Mouse (Mus musculus): ENCODE results near the gene Parn. TPM values are rescaled to one million over a fixed set of nuclear protein-coding genes. Genes with fewer than 3 reads are reported as not detected.
A peak's percentile ranks its signal among the peaks of the same experiment; 100 is the strongest.
"Not testable (repeated sequence)": the region's sequence is repeated elsewhere in the genome, so short reads cannot be mapped to it uniquely, and the experiment has no call there.

The Parn gene
- polyA plus RNA-seq, 1 experiment from 2014 or later, result 40.6 TPM

DNA sequence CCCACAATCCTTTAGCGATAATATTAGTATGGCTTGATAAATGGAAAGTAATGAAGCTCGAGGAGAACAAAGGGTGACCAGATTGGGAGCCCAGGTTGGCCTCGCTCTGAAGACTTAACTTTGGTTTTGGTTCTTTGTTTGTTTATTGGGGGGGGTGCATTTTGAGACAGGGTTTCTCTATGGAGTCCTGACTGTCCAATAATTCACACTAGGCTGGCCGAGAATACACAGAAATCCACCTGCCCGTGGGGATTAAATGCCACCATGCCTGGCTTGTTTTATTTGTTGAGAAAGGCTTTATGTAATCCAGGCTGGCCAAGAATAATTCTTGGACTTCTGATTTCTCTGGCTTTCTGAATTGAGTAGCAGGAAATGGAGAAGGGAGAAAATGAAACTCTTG lies 5.1 kb upstream of the Parn start:
- 79% methylated on average over 5 of the region's 5 CpGs for WGBS

GRCm38 (mm10) chr16:13672386-13672898 lies 4.5 kb upstream of the Parn start:
- H3K27ac ChIP-seq (ENCODE audit: low read depth), result peak overlapping the region; percentile 87
- peak; percentile 79 for DNase-seq (ENCODE audit: low spot score)

More for the DNA sequence above, 5.1 kb upstream of the Parn start:
- H3K4me1 ChIP-seq (replicated peaks; ENCODE audit: control insufficient read depth, insufficient read depth, low read length), result peaks cover 6% of the 10 kb centered on the region; the same call in 1 of the 2 replicates
- ATAC-seq (replicated peaks; ENCODE audit: low FRiP score, low TSS enrichment, low read depth) (no peak), DNase-seq (ENCODE audit: low spot score) (no peak)
- H3K4me3 ChIP-seq (ENCODE audit: low read depth, low read length), result peak overlapping the region; percentile 93
- no peaks in the 10 kb centered on the region for H3K9me3 ChIP-seq (ENCODE audit: control insufficient read depth, low read length)
- peak overlapping the region; percentile 77 for H3K4me2 ChIP-seq (ENCODE audit: low read length)
- no peak overlapping the region for H3K27ac ChIP-seq (ENCODE audit: low read depth)
- no peaks in the 10 kb centered on the region for H3K27me3 ChIP-seq (replicated peaks; ENCODE audit: control insufficient read depth, insufficient read depth, low read length)
- peaks cover 23% of the 10 kb centered on the region for H3K36me3 ChIP-seq (ENCODE audit: control insufficient read depth, insufficient read depth, low read length)
- H3K9ac ChIP-seq (ENCODE audit: low read length), result no peak overlapping the region

DNA sequence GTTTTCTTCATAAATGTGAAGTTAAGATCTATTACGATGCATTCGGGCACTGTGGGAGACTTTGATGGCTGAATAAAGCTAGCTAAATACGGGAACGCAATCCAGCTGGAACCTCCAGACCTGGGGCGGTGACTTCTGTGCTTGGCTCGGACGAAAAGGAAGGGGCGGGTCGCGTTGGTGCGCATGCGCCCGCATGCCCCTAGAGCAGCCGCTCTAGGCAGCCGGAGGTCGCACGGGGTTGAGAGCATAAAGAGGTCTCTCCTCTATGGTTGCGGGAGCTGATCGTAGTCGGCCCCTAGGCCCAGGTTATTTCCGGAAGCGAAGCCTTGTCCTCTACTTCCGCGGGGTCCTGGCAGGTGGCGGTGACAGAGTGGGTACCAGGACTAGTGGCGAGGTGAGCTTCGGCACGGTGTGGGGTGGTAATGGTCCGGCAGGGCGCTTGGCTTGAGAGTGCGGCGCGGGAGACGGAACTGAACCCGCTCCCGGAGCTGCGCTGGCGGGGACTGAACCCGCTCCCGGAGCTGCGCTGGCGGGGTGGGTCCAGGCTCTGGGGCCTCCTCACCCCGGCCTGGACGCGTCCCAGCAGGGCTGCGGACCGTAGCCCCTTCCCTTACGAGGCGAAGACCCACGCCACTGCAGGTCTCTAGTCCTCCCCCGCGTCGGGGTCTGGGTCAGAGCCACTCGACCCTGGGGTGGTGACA lies 3.9 kb upstream of the Parn start, which contains the start of the genes Bfar and 3110001I22Rik:
Bfar (plus strand) TSS at position 174 of the 701 bp plus-strand sequence.
3110001I22Rik (plus strand) TSS at position 245 of the 701 bp plus-strand sequence.
- ATAC-seq (replicated peaks; ENCODE audit: low FRiP score, low TSS enrichment, low read depth) (peak; percentile 88), DNase-seq (ENCODE audit: low spot score) (peak; percentile 88)
- H3K27ac ChIP-seq (ENCODE audit: low read depth), result peak within 1 kb of the TSS; percentile 87
- peaks cover 13% of the 10 kb centered on the region for H3K4me1 ChIP-seq (replicated peaks; ENCODE audit: control insufficient read depth, insufficient read depth, low read length)
- peaks cover 10% of the 10 kb centered on the region for H3K36me3 ChIP-seq (ENCODE audit: control insufficient read depth, insufficient read depth, low read length)
- no peaks in the 10 kb centered on the region for H3K9me3 ChIP-seq (ENCODE audit: control insufficient read depth, low read length)
- peak within 1 kb of the TSS; percentile 93 for H3K4me3 ChIP-seq (ENCODE audit: low read depth, low read length)
- peak within 1 kb of the TSS; percentile 91 for H3K9ac ChIP-seq (ENCODE audit: low read length)
- under 1% methylated on average over 54 of the region's 54 CpGs for WGBS
- H3K4me2 ChIP-seq (ENCODE audit: low read length), result peak within 1 kb of the TSS; percentile 77
- H3K27me3 ChIP-seq (replicated peaks; ENCODE audit: control insufficient read depth, insufficient read depth, low read length), result no peaks in the 10 kb centered on the region

More at GRCm38 (mm10) chr16:13672386-13672898, 4.5 kb upstream of the Parn start:
- Histone ChIP-seq H3K4me1 (replicated peaks; ENCODE audit: control insufficient read depth, insufficient read depth, low read length) (peaks cover 7% of the 10 kb centered on the region; the same call in 1 of the 2 replicates), H3K36me3 (ENCODE audit: control insufficient read depth, insufficient read depth, low read length) (peaks cover 16% of the 10 kb centered on the region), H3K4me3 (ENCODE audit: low read depth, low read length) (peak overlapping the region; percentile 93), H3K9me3 (ENCODE audit: control insufficient read depth, low read length) (no peaks in the 10 kb centered on the region), H3K4me2 (ENCODE audit: low read length) (peak overlapping the region; percentile 77), H3K27me3 (replicated peaks; ENCODE audit: control insufficient read depth, insufficient read depth, low read length) (no peaks in the 10 kb centered on the region), H3K9ac (ENCODE audit: low read length) (peak overlapping the region; percentile 91)
- peak; percentile 67 for ATAC-seq (replicated peaks; ENCODE audit: low FRiP score, low TSS enrichment, low read depth)
- WGBS, result under 1% methylated on average over 20 of the region's 20 CpGs

GRCm38 (mm10) chr16:13670896-13671295 lies 2.9 kb upstream of the Parn start:
- H3K9me3 ChIP-seq (ENCODE audit: control insufficient read depth, low read length); DNase-seq (ENCODE audit: low spot score); H3K4me3 ChIP-seq (ENCODE audit: low read depth, low read length); H3K27me3 ChIP-seq (replicated peaks; ENCODE audit: control insufficient read depth, insufficient read depth, low read length); H3K9ac ChIP-seq (ENCODE audit: low read length); ATAC-seq (replicated peaks; ENCODE audit: low FRiP score, low TSS enrichment, low read depth); H3K36me3 ChIP-seq (ENCODE audit: control insufficient read depth, insufficient read depth, low read length): not testable (repeated sequence)
- Histone ChIP-seq H3K4me2 (ENCODE audit: low read length) (peak overlapping the region; percentile 77), H3K27ac (ENCODE audit: low read depth) (0 out of 2 replicates have a peak overlapping the region, but pooled peaks have one; percentile 87), H3K4me1 (replicated peaks; ENCODE audit: control insufficient read depth, insufficient read depth, low read length) (peaks cover 15% of the 10 kb centered on the region)
- WGBS, result 74% methylated on average over 5 of the region's 5 CpGs

GRCm38 (mm10) chr16:13669282-13669681 lies 1.3 kb upstream of the Parn start:
- Histone ChIP-seq H3K27ac (ENCODE audit: low read depth) (no peak overlapping the region), H3K9me3 (ENCODE audit: control insufficient read depth, low read length) (no peaks in the 10 kb centered on the region), H3K9ac (ENCODE audit: low read length) (no peak overlapping the region), H3K4me2 (ENCODE audit: low read length) (no peak overlapping the region), H3K36me3 (ENCODE audit: control insufficient read depth, insufficient read depth, low read length) (peaks cover 12% of the 10 kb centered on the region), H3K4me1 (replicated peaks; ENCODE audit: control insufficient read depth, insufficient read depth, low read length) (peaks cover 15% of the 10 kb centered on the region), H3K4me3 (ENCODE audit: low read depth, low read length) (no peak overlapping the region), H3K27me3 (replicated peaks; ENCODE audit: control insufficient read depth, insufficient read depth, low read length) (no peaks in the 10 kb centered on the region)
- DNase-seq (ENCODE audit: low spot score), result no peak
- 87% methylated on average over 1 of the region's 1 CpGs for WGBS
- no peak for ATAC-seq (replicated peaks; ENCODE audit: low FRiP score, low TSS enrichment, low read depth)

GRCm38 (mm10) chr16:13668402-13669108 lies 585 bp upstream of the Parn start:
- H3K4me3 ChIP-seq (ENCODE audit: low read depth, low read length), result peak overlapping the region; percentile 85
- H3K4me2 ChIP-seq (ENCODE audit: low read length), result peak overlapping the region; percentile 82
- peaks cover 15% of the 10 kb centered on the region for H3K4me1 ChIP-seq (replicated peaks; ENCODE audit: control insufficient read depth, insufficient read depth, low read length)
- peak overlapping the region; percentile 78 for H3K9ac ChIP-seq (ENCODE audit: low read length)
- H3K27me3 ChIP-seq (replicated peaks; ENCODE audit: control insufficient read depth, insufficient read depth, low read length), result no peaks in the 10 kb centered on the region
- 74% methylated on average over 10 of the region's 10 CpGs for WGBS
- H3K27ac ChIP-seq (ENCODE audit: low read depth), result peak overlapping the region; percentile 59; the same call in 1 of the 2 replicates
- H3K36me3 ChIP-seq (ENCODE audit: control insufficient read depth, insufficient read depth, low read length), result peaks cover 17% of the 10 kb centered on the region
- ATAC-seq (replicated peaks; ENCODE audit: low FRiP score, low TSS enrichment, low read depth), result no peak
- no peaks in the 10 kb centered on the region for H3K9me3 ChIP-seq (ENCODE audit: control insufficient read depth, low read length)
- no peak for DNase-seq (ENCODE audit: low spot score)

- H3K4me1 ChIP-seq (replicated peaks; ENCODE audit: control insufficient read depth, insufficient read depth, low read length), result no peaks in the 10 kb centered on the region
- peaks cover 61% of the 10 kb centered on the region for H3K36me3 ChIP-seq (ENCODE audit: control insufficient read depth, insufficient read depth, low read length)
- no peak for ATAC-seq (replicated peaks; ENCODE audit: low FRiP score, low TSS enrichment, low read depth)
Measured at GRCm38 (mm10) chr16:13660736-13661135, 7.2 kb downstream of the Parn start.

GRCm38 (mm10) chr16:13658886-13659285 lies 9.1 kb downstream of the Parn start:
- no peaks in the 10 kb centered on the region for H3K9me3 ChIP-seq (ENCODE audit: control insufficient read depth, low read length)
- H3K4me1 ChIP-seq (replicated peaks; ENCODE audit: control insufficient read depth, insufficient read depth, low read length), result no peaks in the 10 kb centered on the region
- H3K27me3 ChIP-seq (replicated peaks; ENCODE audit: control insufficient read depth, insufficient read depth, low read length), result no peaks in the 10 kb centered on the region
- DNase-seq (ENCODE audit: low spot score) (no peak), ATAC-seq (replicated peaks; ENCODE audit: low FRiP score, low TSS enrichment, low read depth) (no peak)
- WGBS, result 94% methylated on average over 3 of the region's 3 CpGs
- no peak overlapping the region for H3K9ac ChIP-seq (ENCODE audit: low read length)
- peaks cover 60% of the 10 kb centered on the region for H3K36me3 ChIP-seq (ENCODE audit: control insufficient read depth, insufficient read depth, low read length)
- no peak overlapping the region for H3K4me3 ChIP-seq (ENCODE audit: low read depth, low read length)
- H3K27ac ChIP-seq (ENCODE audit: low read depth), result no peak overlapping the region
- H3K4me2 ChIP-seq (ENCODE audit: low read length), result no peak overlapping the region

More at GRCm38 (mm10) chr16:13660736-13661135, 7.2 kb downstream of the Parn start:
- Histone ChIP-seq H3K4me2 (ENCODE audit: low read length) (no peak overlapping the region), H3K9ac (ENCODE audit: low read length) (no peak overlapping the region), H3K4me3 (ENCODE audit: low read depth, low read length) (no peak overlapping the region), H3K27me3 (replicated peaks; ENCODE audit: control insufficient read depth, insufficient read depth, low read length) (no peaks in the 10 kb centered on the region), H3K9me3 (ENCODE audit: control insufficient read depth, low read length) (no peaks in the 10 kb centered on the region), H3K27ac (ENCODE audit: low read depth) (no peak overlapping the region)
- DNase-seq (ENCODE audit: low spot score), result no peak
- WGBS, result 93% methylated on average over 9 of the region's 9 CpGs
